Mouse (Mus musculus) lung, postnatal 0 days (tissue): ENCODE measurements at regions not wholly inside any gene's neighbourhood (a gene's known extent, or its start where the extent isn't known, plus 50 kb on each side); places are given as distances from the start of the nearest gene placed in this dataset.

Source experiments
- CTCF ChIP-seq: IDR thresholded peaks from 2 replicates; pipeline ENCODE4 v1.5.1; 2016; ENCODE audit warnings: antibody characterized with exemption, mild to moderate bottlenecking
- EP300 ChIP-seq: IDR thresholded peaks from 2 replicates; pipeline ENCODE4 v1.6.1; 2016; ENCODE audit warnings: antibody characterized with exemption, mild to moderate bottlenecking, control low read depth

GRCm38 (mm10) chr8:17602861-17603260 lies 1375.2 kb downstream of the Defb40 start:
- TF ChIP-seq CTCF = no peak
- no peak for TF ChIP-seq EP300
